Mouse (Mus musculus) urinary bladder, postnatal 4 days (tissue): Measurements from ENCODE around the gene Fam120c.
A peak's percentile ranks its signal among the peaks of the same experiment; 100 is the strongest.

ENCODE experiments used
- DNase-seq, 2 experiments: peaks; one replicate each; pipeline ENCODE4 v3.0.0; 2021 to 2022; ENCODE audit warnings: low spot score in 2 of 2

Fam120c gene

GRCm38 (mm10) chrX:151520458-151521322 is 176.7 kb downstream of the Fam120c start, which contains the start of gene Phf8:
Gene Phf8, plus strand, starts transcription at chrX:151520672.
- peak; percentile 91 to 95 for DNase-seq
